Mouse (Mus musculus) kidney, postnatal 14 days (tissue): ENCODE data around the gene Gm8279.
"Not testable (repeated sequence)": the region's sequence is repeated elsewhere in the genome, so short reads cannot be mapped to it uniquely, and the experiment has no call there.

Experiments
- DNase-seq: peaks from one replicate; pipeline ENCODE4 v3.0.0; 2022; ENCODE audit warnings: mixed read lengths

Gm8279 gene

GRCm38 (mm10) chr14:5131219-5131618, at the start of gene Gm8279:
Gene Gm8279, plus strand, starts transcription at chr14:5131519.
- not testable (repeated sequence) for DNase-seq

GRCm38 (mm10) chr14:5164235-5164634, 32.9 kb downstream of the Gm8279 start, which contains the start of gene Gm3317:
Gene Gm3317, plus strand, starts transcription at chr14:5164535.
- DNase-seq, result not testable (repeated sequence)

- not testable (repeated sequence) for DNase-seq
These were observed 54.2 kb downstream of the Gm8279 start, which contains the start of gene Gm8271 for GRCm38 (mm10) chr14:5185493-5185892. Gene Gm8271, plus strand, starts transcription at chr14:5185793.
